Mouse (Mus musculus) small intestine, adult 2 months (tissue): ENCODE data around the gene Gm10197.

Experiments
- CTCF ChIP-seq: fragments of 200-500 bp; IDR thresholded peaks from 2 replicates; pipeline ENCODE4 v1.5.1; 2012; ENCODE audit warnings: low read depth, mild to moderate bottlenecking, control low read depth, inconsistent platforms, low read length, moderate library complexity, mixed read lengths; ENCODE audit not compliant: insufficient replicate concordance, insufficient read length; ENCODE audit errors: extremely low read depth
- POLR2A ChIP-seq: fragments of 200-500 bp; IDR thresholded peaks from 2 replicates; pipeline ENCODE4 v1.6.1; 2012; ENCODE audit warnings: low read depth, mild to moderate bottlenecking, control low read depth, inconsistent platforms, low read length, moderate library complexity

- TF ChIP-seq CTCF: no peak
- TF ChIP-seq POLR2A: no peak
These were observed 26.1 kb upstream of the Gm10197 start for GRCm38 (mm10) chr19:53397451-53398233.
